Mouse (Mus musculus): ENCODE results near the gene Frmd4b.
"Not testable (repeated sequence)": the region's sequence is repeated elsewhere in the genome, so short reads cannot be mapped to it uniquely, and the experiment has no call there.

Frmd4b gene

GRCm38 (mm10) chr6:97462421-97462820, 154.9 kb downstream of the Frmd4b start:
- no peak for DNase-seq

DNA sequence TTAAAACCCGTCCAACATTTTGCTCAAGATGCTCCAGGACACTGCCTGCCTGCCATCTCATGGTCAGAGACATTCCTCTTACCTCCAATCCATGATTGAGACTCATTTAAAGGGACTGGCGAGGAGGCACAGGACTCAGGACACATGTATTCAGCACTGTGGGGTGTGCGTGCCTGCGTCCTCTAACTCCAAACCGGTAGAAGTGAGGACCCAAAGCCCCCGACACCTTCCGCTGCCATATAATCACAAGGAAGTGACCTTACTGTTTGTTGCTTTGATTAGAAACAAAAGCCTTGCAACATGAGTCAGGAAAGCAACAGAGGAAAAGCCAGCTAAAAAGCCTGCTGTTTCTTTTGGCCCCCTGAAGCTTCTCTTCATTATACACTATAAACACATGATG, 158.2 kb downstream of the Frmd4b start:
- DNase-seq = no peak

DNA sequence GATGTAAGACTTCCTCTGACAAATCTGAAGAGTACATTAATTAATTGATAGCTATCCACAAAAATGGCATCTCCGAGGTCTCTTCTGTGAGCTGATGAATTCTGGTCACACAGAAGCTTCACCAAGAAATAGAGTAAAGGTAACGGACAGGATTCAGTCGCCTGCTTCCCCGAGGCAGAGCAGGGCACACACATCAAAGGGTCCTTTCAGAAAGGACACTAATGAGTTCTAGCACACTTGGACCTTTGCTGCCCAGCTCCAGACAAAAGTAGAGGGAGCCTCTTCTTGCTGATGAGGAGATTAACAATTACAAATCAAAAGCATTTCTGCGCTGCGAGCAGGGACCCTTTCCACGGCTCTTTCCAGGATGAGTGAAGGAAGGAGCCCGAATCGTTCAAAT, 159.0 kb downstream of the Frmd4b start:
- no peak for DNase-seq

GRCm38 (mm10) chr6:97457954-97458353, 159.4 kb downstream of the Frmd4b start:
- DNase-seq = peak; percentile 14

DNA sequence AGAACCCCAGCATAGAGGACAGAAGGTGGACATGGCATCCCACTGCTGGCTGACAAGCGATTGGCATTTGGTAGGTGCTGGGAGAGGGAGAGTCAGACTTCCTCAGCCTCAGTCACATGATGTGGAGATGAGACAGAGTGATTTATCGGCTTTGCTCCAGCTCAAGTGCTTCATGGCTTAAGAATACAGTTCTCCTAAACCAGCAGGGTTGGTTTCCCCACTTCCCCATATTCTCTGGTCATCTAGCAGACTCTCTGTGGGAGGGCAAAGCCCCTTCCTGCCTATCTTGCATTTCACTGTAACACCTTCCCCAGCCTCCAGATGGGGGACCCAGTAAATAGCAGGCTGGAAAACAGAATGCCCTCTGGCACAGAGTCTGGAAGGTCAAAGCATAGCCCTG, 160.1 kb downstream of the Frmd4b start:
- peak; percentile 13 for DNase-seq

DNA sequence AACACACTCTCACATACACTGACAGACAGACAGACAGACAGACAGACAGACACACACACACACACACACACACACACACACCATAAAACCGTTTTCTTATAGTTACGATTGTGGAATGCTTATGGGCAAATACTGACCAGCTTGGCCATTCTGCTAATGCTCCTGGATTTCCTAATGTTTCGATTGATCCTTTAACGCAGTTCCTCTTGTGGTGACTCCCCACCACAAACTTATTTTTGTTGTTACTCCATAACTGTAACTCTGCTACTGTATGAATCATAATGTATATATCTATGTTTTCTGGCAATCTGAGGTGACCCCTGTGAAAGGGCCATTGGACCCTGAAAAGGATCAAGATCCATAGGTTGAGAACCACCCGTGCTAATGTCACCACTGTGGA, 165.1 kb downstream of the Frmd4b start:
- DNase-seq = no peak

- no peak for DNase-seq
Observed at GRCm38 (mm10) chr6:97449806-97450205, 167.5 kb downstream of the Frmd4b start.

DNA sequence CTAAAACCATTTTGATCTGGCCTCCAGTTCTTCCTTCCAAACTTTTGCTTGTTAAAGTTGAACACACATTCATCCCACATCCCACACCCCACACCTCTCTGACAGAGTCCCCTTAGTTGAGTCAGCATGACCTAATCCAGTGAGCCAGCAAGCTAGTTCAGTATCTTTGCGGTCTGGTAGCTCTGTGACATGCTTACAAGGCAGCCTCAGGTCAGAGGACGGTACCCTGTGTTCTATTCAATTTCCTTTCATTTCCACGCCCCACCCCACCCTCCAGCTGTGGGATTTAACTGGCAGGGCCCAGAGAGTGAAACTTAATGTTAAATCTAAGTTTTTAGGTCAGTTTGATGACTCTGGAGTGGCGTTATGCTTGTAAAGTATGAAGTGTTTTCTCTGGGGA, 170.3 kb downstream of the Frmd4b start:
- no peak for DNase-seq

GRCm38 (mm10) chr6:97444145-97444544, 173.2 kb downstream of the Frmd4b start:
- DNase-seq = no peak

DNA sequence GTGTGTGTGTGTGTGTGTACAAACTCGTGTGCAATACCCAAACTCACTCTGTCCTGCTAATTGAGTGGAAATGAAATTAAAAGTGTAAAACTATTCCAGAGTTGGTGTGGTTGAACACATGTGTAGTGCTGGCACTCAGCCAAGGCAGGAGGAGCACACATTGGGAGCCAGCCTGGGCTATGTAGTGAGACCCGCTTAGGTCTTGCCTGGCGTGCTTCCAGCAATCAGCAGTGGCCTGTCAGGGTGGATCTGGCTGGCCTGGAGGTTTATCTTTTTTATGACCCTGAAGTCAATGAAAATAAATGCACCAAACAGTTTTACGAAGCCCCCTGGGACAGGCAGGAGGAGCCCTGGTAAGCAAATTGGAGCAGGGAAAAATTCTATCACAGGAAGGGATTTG, 173.8 kb downstream of the Frmd4b start:
- no peak for DNase-seq

- no peak for DNase-seq
Observed at GRCm38 (mm10) chr6:97441357-97441756, 176.0 kb downstream of the Frmd4b start.

DNA sequence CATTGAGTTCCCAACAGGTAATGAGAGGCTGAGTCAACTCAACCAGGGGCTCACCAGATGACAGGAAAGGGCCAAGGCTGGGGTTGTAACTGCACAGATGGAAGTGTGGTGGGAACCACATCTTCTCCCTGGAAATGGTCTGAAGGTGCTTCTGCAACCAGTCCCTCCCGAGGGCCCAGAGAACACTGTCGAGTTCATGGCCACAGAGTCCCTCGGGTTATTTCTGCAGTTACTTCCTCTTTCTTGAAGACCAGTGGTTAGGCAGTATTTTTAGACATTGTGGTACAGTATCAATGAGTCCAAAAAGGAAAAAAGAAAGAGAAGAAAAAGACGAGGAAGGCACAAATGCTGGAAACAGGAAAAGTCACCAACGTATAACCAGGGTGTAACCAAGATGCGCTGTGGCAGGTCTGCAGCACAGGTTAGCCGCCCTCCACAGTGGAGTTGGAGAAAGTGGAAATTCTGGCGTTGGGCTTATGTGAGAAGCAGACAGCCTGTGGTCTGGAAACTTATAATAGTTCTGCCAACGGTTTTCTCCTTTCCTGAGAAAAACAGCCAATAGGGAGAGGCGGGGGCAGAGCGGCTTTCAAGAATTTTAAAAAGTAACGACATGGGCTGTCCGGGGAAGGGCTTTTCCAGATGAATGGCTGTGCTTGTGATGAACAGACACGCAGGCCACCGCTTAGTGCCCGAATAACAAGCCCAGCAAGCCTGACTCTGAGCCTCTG, 178.3 kb downstream of the Frmd4b start:
- no peak for DNase-seq

GRCm38 (mm10) chr6:97434753-97435152, 182.6 kb downstream of the Frmd4b start:
- no peak for DNase-seq

- no peak for DNase-seq
Observed at GRCm38 (mm10) chr6:97431309-97432004, 185.9 kb downstream of the Frmd4b start.

- no peak for DNase-seq
Observed at GRCm38 (mm10) chr6:97430519-97430918, 186.8 kb downstream of the Frmd4b start.

- DNase-seq = peak; percentile 32
Observed at GRCm38 (mm10) chr6:97429688-97430343, 187.5 kb downstream of the Frmd4b start.

- DNase-seq = peak; percentile 46
Observed at GRCm38 (mm10) chr6:97419771-97420446, 197.4 kb downstream of the Frmd4b start.

- peak; percentile 70 for DNase-seq
Observed at GRCm38 (mm10) chr6:97416972-97417554, 200.3 kb downstream of the Frmd4b start.

DNA sequence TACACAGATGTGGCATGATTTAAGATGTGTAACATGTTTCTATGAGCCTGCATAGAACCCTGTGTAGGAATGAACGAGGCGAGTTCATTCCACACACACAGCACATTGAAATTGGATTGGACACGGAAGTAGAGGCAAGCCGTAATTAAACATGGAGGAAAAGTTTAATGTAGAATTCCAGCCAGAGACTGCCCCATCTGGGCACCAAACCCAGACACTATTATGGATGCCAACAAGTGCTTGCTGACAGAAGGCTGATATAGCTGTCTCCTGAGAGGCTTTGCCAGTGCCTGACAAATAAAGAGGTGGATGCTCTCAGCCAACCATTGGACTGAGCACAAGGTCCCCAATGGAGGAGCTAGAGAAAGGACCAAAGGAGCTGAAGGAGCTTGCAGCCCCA, 201.8 kb downstream of the Frmd4b start:
- DNase-seq = not testable (repeated sequence)

GRCm38 (mm10) chr6:97413453-97413852, 203.9 kb downstream of the Frmd4b start:
- no peak for DNase-seq

DNA sequence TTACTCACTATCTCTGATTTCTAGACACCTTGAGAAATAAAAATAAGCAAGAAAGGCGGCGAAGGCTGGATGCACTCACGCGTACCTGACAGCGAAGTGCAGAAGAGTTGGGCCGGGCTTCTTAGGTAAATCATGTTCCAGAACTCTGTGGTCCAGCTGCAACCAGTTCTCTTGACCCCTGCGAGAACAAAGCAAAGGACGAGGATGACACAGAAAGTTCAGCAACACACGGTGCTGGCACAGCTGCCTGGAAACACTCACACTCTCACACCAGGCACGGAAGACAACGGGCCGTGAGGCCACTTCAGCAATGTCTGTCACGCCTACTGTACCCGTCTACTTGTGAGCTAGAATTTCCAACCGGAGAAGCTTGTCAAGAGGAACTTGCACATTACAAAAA, 204.9 kb downstream of the Frmd4b start:
- DNase-seq = no peak

DNA sequence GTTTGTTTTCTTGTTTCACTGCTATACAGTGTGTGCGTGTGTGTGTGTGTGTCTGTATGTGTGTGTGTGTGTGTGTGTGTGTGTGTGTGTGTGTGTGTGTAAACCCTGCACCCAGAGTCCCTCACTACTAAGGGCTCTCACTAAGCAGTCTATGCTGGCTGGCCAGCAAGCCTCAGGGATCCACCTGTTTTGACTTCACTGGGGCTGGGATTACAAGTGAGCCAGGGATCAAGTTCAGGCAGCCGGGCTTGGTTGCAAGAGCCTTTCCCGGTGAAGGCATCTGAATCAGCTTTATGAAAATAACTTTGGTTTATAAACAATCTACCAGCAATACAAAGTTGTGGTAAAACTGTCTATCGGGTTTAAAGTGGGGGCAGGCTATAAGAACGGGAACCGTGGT, 206.0 kb downstream of the Frmd4b start:
- DNase-seq = no peak

Measured in liver (tissue).